Mouse (Mus musculus): ENCODE results near the gene Spem1. TPM values are rescaled to one million over a fixed set of nuclear protein-coding genes. Genes with fewer than 3 reads are reported as not detected.

The Spem1 gene
- polyA plus RNA-seq, 1 experiment from 2014 or later = 0.43 TPM

GRCm38 (mm10) chr11:69834001-69834549 is 12.1 kb upstream of the Spem1 start:
- ATAC-seq (ENCODE audit: low read depth) = no peak
- WGBS = 5% methylated on average over 45 of the region's 48 CpGs
- Histone ChIP-seq H3K4me3 (peak overlapping the region; percentile 93), H3K36me3 (peaks cover 41% of the 10 kb centered on the region), H3K4me1 (replicated peaks) (peaks cover 46% of the 10 kb centered on the region), H3K27ac (replicated peaks) (peak overlapping the region; percentile 98), H3K9me3 (no peaks in the 10 kb centered on the region), H3K27me3 (no peaks in the 10 kb centered on the region), H3K4me2 (peak overlapping the region; percentile 99), H3K9ac (peak overlapping the region; percentile 97)

DNA sequence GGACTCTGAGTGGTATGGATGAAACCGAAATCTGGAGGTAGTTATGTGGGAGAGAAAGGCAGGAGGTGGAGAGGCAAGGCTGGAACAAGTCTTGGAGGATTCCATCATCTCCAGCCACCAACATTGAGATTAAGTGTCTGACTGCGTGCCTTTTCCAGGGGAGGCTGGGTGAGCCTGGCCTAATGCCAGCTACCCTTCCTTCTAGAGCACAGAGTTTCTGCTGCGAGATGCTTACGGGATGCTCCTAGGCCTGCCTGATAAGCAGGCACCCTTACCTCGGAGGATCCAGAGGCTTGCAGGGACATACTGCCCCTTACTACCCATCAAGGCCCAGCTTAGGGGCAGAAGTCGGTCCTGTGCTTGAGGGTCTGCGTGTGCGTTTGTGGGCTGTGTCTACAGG is 11.6 kb upstream of the Spem1 start:
- Histone ChIP-seq H3K9ac (peak overlapping the region; percentile 97), H3K4me1 (replicated peaks) (peaks cover 47% of the 10 kb centered on the region), H3K27ac (replicated peaks) (peak overlapping the region; percentile 98; the same call in 1 of the 2 replicates), H3K36me3 (peaks cover 46% of the 10 kb centered on the region), H3K4me2 (peak overlapping the region; percentile 99), H3K27me3 (no peaks in the 10 kb centered on the region), H3K4me3 (peak overlapping the region; percentile 93), H3K9me3 (no peaks in the 10 kb centered on the region)
- WGBS = 50% methylated on average over 8 of the region's 8 CpGs
- no peak for ATAC-seq (ENCODE audit: low read depth)

- H3K27ac ChIP-seq (replicated peaks) = no peak overlapping the region
- no peak overlapping the region for H3K9ac ChIP-seq
- WGBS = 55% methylated on average over 5 of the region's 5 CpGs
- H3K4me1 ChIP-seq (replicated peaks) = peaks cover 24% of the 10 kb centered on the region
- no peak overlapping the region for H3K4me2 ChIP-seq
- H3K36me3 ChIP-seq = peaks cover 93% of the 10 kb centered on the region
- no peak for ATAC-seq (ENCODE audit: low read depth)
- H3K27me3 ChIP-seq = no peaks in the 10 kb centered on the region
- no peak overlapping the region for H3K4me3 ChIP-seq
- H3K9me3 ChIP-seq = no peaks in the 10 kb centered on the region
Measured at GRCm38 (mm10) chr11:69828832-69829231, 6.9 kb upstream of the Spem1 start.

DNA sequence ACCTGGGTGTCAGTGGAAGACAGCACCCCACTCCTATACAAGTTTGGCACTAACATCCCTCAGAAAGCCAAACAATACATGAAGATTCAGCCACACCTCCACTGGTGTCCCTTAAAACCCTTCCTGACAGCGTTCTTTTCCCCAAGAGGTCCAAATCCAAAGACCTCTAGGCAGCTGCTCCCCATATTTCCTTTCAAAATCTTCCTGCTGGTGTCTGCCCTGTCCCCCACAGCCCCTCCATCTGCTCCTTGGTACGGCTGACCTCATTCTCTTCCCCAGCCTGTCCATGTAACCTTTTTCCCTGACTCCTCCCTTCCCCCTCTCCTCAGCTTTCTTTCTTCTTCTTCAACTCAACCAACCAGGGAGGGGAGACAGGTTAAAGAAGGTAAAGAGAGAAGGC is 1.5 kb upstream of the Spem1 start:
- Histone ChIP-seq H3K4me3 (no peak overlapping the region), H3K36me3 (peaks cover 50% of the 10 kb centered on the region), H3K27me3 (no peaks in the 10 kb centered on the region), H3K4me1 (replicated peaks) (no peaks in the 10 kb centered on the region), H3K9ac (no peak overlapping the region), H3K27ac (replicated peaks) (no peak overlapping the region), H3K4me2 (no peak overlapping the region), H3K9me3 (no peaks in the 10 kb centered on the region)
- no peak for ATAC-seq (ENCODE audit: low read depth)
- 65% methylated on average over 2 of the region's 2 CpGs for WGBS

GRCm38 (mm10) chr11:69818871-69819270 is 3.1 kb downstream of the Spem1 start:
- no peak for ATAC-seq (ENCODE audit: low read depth)
- no peak overlapping the region for H3K9ac ChIP-seq
- H3K27ac ChIP-seq (replicated peaks) = no peak overlapping the region
- H3K36me3 ChIP-seq = peaks cover 5% of the 10 kb centered on the region; the same call in 1 of the 2 replicates
- H3K9me3 ChIP-seq = peaks cover 6% of the 10 kb centered on the region; the same call in 1 of the 2 replicates
- no peak overlapping the region for H3K4me3 ChIP-seq
- WGBS = 89% methylated on average over 8 of the region's 8 CpGs
- no peaks in the 10 kb centered on the region for H3K4me1 ChIP-seq (replicated peaks)
- no peaks in the 10 kb centered on the region for H3K27me3 ChIP-seq
- no peak overlapping the region for H3K4me2 ChIP-seq

DNA sequence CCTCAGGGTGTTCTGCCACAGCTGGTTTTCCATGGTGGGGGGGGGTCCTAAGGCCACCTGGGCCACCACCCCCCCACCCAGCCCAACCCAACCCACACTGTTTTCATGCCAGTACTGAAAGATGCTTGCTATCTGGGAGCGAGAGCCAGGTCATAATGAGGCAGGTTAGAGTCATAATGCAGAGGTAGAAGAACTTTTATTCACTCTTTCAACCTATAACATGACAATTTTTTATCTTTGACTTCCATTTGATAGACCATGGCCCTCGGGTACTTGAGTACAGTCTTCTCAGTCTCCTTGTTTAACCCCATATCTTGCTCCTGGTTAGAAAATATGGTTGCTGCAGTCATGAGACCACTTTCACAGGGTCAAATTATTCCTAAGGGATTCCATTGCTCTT is 3.6 kb downstream of the Spem1 start, which contains the start of gene Spem2:
Gene Spem2 (minus strand): TSS at position 101 of the 400 bp plus-strand sequence.
- H3K9ac ChIP-seq = no peak within 1 kb of the TSS
- H3K4me2 ChIP-seq = no peak within 1 kb of the TSS
- H3K27ac ChIP-seq (replicated peaks) = no peak within 1 kb of the TSS
- H3K9me3 ChIP-seq = peaks cover 6% of the 10 kb centered on the region; the same call in 1 of the 2 replicates
- no peaks in the 10 kb centered on the region for H3K36me3 ChIP-seq
- H3K27me3 ChIP-seq = no peaks in the 10 kb centered on the region
- ATAC-seq (ENCODE audit: low read depth) = no peak
- no peaks in the 10 kb centered on the region for H3K4me1 ChIP-seq (replicated peaks)
- no peak within 1 kb of the TSS for H3K4me3 ChIP-seq
- 83% methylated on average over 2 of the region's 2 CpGs for WGBS

GRCm38 (mm10) chr11:69816520-69816919 is 5.5 kb downstream of the Spem1 start:
- Histone ChIP-seq H3K4me2 (no peak overlapping the region), H3K27ac (replicated peaks) (no peak overlapping the region), H3K4me1 (replicated peaks) (no peaks in the 10 kb centered on the region), H3K27me3 (no peaks in the 10 kb centered on the region), H3K4me3 (no peak overlapping the region), H3K9ac (no peak overlapping the region), H3K36me3 (no peaks in the 10 kb centered on the region), H3K9me3 (peaks cover 6% of the 10 kb centered on the region; the same call in 1 of the 2 replicates)
- WGBS = 91% methylated on average over 12 of the region's 12 CpGs
- no peak for ATAC-seq (ENCODE audit: low read depth)

GRCm38 (mm10) chr11:69815155-69815554 is 6.8 kb downstream of the Spem1 start, which contains the start of gene Gm39566:
Gene Gm39566 (minus strand): TSS chr11:69815298.
- 65% methylated on average over 10 of the region's 10 CpGs for WGBS
- H3K4me2 ChIP-seq = no peak within 1 kb of the TSS
- no peak for ATAC-seq (ENCODE audit: low read depth)
- H3K4me1 ChIP-seq (replicated peaks) = no peaks in the 10 kb centered on the region
- no peak within 1 kb of the TSS for H3K4me3 ChIP-seq
- H3K36me3 ChIP-seq = no peaks in the 10 kb centered on the region
- no peak within 1 kb of the TSS for H3K9ac ChIP-seq
- H3K27ac ChIP-seq (replicated peaks) = no peak within 1 kb of the TSS
- no peaks in the 10 kb centered on the region for H3K27me3 ChIP-seq
- peaks cover 6% of the 10 kb centered on the region; the same call in 1 of the 2 replicates for H3K9me3 ChIP-seq

- H3K4me1 ChIP-seq (replicated peaks) = peaks cover 3% of the 10 kb centered on the region; the same call in 1 of the 2 replicates
- ATAC-seq (ENCODE audit: low read depth) = no peak
- no peak overlapping the region for H3K27ac ChIP-seq (replicated peaks)
- no peaks in the 10 kb centered on the region for H3K36me3 ChIP-seq
- H3K9me3 ChIP-seq = no peaks in the 10 kb centered on the region
- H3K9ac ChIP-seq = no peak overlapping the region
- no peak overlapping the region for H3K4me3 ChIP-seq
- H3K4me2 ChIP-seq = no peak overlapping the region
- H3K27me3 ChIP-seq = peaks cover 24% of the 10 kb centered on the region
Measured at GRCm38 (mm10) chr11:69810280-69810679, 11.7 kb downstream of the Spem1 start.

DNA sequence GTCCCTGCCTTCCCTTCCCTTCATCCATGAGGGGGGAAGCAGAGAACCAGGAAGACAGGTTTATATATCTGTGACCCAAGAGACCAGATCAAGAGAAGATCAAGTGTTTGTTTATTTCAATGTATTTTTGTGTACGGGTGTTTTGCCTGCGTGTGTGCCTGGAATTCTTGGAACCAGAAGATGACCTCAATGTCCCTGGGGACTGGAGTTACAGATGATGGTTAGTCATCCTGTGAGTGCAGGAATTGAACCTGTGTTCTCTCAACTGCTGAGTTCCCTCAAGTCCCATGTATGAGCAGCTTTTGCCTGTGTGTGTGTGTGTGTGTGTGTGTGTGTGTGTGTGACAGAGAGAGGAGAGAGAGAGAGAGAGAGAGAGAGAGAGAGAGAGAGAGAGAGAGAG is 14.3 kb downstream of the Spem1 start:
- Histone ChIP-seq H3K9ac (no peak overlapping the region), H3K4me3 (no peak overlapping the region), H3K9me3 (no peaks in the 10 kb centered on the region), H3K36me3 (no peaks in the 10 kb centered on the region), H3K27ac (replicated peaks) (no peak overlapping the region), H3K27me3 (peaks cover 38% of the 10 kb centered on the region), H3K4me1 (replicated peaks) (peaks cover 29% of the 10 kb centered on the region), H3K4me2 (no peak overlapping the region)
- ATAC-seq (ENCODE audit: low read depth) = no peak
- 76% methylated on average over 2 of the region's 2 CpGs for WGBS

DNA sequence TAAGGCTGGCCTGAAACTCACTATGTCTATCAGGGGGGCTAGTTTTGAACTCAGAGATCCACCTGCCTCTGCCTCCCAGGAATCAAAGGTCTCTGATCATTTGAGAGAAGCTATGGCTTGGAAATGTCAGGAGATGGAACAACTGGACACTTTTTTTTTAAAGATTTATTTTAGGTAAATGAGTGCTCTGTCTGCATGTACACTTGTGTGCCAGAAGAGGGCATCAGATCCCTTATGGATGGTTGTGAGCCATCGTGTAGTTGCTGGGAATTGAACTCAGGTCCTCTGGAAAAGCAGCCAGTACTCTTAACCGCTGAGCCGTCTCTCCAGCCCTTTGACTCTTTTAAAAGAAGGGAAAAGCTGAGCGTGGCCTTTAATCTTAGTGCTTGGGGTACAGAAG is 15.6 kb downstream of the Spem1 start:
- H3K36me3 ChIP-seq = no peaks in the 10 kb centered on the region
- H3K27ac ChIP-seq (replicated peaks) = no peak overlapping the region
- no peak for ATAC-seq (ENCODE audit: low read depth)
- no peaks in the 10 kb centered on the region for H3K9me3 ChIP-seq
- peaks cover 41% of the 10 kb centered on the region for H3K4me1 ChIP-seq (replicated peaks)
- H3K4me3 ChIP-seq = no peak overlapping the region
- no peak overlapping the region for H3K4me2 ChIP-seq
- WGBS = 87% methylated on average over 4 of the region's 4 CpGs
- no peak overlapping the region for H3K9ac ChIP-seq
- H3K27me3 ChIP-seq = peaks cover 42% of the 10 kb centered on the region

GRCm38 (mm10) chr11:69804972-69805909 is 16.7 kb downstream of the Spem1 start, which contains the start of gene Tmem102:
Gene Tmem102 (minus strand): TSS chr11:69805624.
- Histone ChIP-seq H3K36me3 (no peaks in the 10 kb centered on the region), H3K4me1 (replicated peaks) (peaks cover 51% of the 10 kb centered on the region), H3K27me3 (peaks cover 42% of the 10 kb centered on the region), H3K27ac (replicated peaks) (no peak within 1 kb of the TSS), H3K9me3 (no peaks in the 10 kb centered on the region), H3K4me2 (peak within 1 kb of the TSS; percentile 96), H3K4me3 (peak within 1 kb of the TSS; percentile 60), H3K9ac (peak within 1 kb of the TSS; percentile 6; the same call in 1 of the 2 replicates)
- ATAC-seq (ENCODE audit: low read depth) = no peak
- WGBS = 5% methylated on average over 29 of the region's 29 CpGs

All from neural tube, embryonic 13.5 days (tissue).